Mouse (Mus musculus) heart, embryonic 16.5 days (tissue): ENCODE results near the gene Pcnx. TPM values are rescaled to one million over a fixed set of nuclear protein-coding genes. Genes with fewer than 3 reads are reported as not detected.
"Not testable (repeated sequence)": the region's sequence is repeated elsewhere in the genome, so short reads cannot be mapped to it uniquely, and the experiment has no call there.

Experiments
- ATAC-seq: fragments of 200-750 bp; cut with Nextera tagmentation; replicated peaks from 2 replicates; pipeline ENCODE4 v1.8.0; 2017; ENCODE audit warnings: moderate number of reproducible peaks; ENCODE audit not compliant: insufficient read depth, low FRiP score; ENCODE audit errors: extremely low read depth
- H3K27ac ChIP-seq: fragments of 300-500 bp; sonication (generic); 2 replicates; pipeline ENCODE4 v1.5.1; 2014; ENCODE audit warnings: mild to moderate bottlenecking, low read length, control low read depth, moderate library complexity
- H3K27me3 ChIP-seq: fragments of 300-500 bp; sonication (generic); 2 replicates; pipeline ENCODE4 v1.6.1; 2014; ENCODE audit warnings: low read length, mixed read lengths; ENCODE audit not compliant: control insufficient read depth, insufficient read depth
- H3K36me3 ChIP-seq: fragments of 300-500 bp; sonication (generic); 2 replicates; pipeline ENCODE4 v1.6.1; 2014; ENCODE audit not compliant: control insufficient read depth, insufficient read depth
- H3K4me1 ChIP-seq: fragments of 300-500 bp; sonication (generic); 2 replicates; pipeline ENCODE4 v1.6.1; 2014; ENCODE audit warnings: low read length, mixed read lengths; ENCODE audit not compliant: control insufficient read depth, insufficient read depth
- H3K4me2 ChIP-seq: fragments of 300-500 bp; sonication (generic); 2 replicates; pipeline ENCODE4 v1.6.1; 2014; ENCODE audit warnings: low read depth, mild to moderate bottlenecking, control low read depth, low read length
- H3K4me3 ChIP-seq: fragments of 300-500 bp; sonication (generic); 2 replicates; pipeline ENCODE4 v1.5.1; 2014; ENCODE audit warnings: mild to moderate bottlenecking, control low read depth, low read length
- H3K9ac ChIP-seq: fragments of 300-500 bp; sonication (generic); 2 replicates; pipeline ENCODE4 v1.6.1; 2014; ENCODE audit warnings: low read length, control low read depth
- H3K9me3 ChIP-seq: fragments of 300-500 bp; sonication (generic); replicated peaks from 2 replicates; pipeline ENCODE4 v1.6.1; 2016; ENCODE audit warnings: low read length; ENCODE audit not compliant: control insufficient read depth
- WGBS: fragments of 180-500 bp; shearing (Covaris S2); extraction: QIAGEN DNeasy Blood & Tissue Kit; methylation state at CpG from one replicate; pipeline ENCODE4 v1.1.7; 2014; 5-methylcytosine and 5-hydroxymethylcytosine counted together
- polyA plus RNA-seq: library from polyadenylated mRNA; unstranded; fragments of >200 nt; fragmentation: Nextera tagmentation; extraction: Ambion mirVana; gene quantifications from 2 replicates; pipeline ENCODE4 v1.2.1, GENCODE M21; 2015

Gene Pcnx
- polyA plus RNA-seq, 1 experiment from 2014 or later: 9.3 TPM

GRCm38 (mm10) chr12:82033524-82033923, 173.7 kb downstream of the Pcnx start:
- not testable (repeated sequence) for H3K27ac ChIP-seq, H3K36me3 ChIP-seq, H3K9ac ChIP-seq, H3K9me3 ChIP-seq, H3K27me3 ChIP-seq, H3K4me1 ChIP-seq, H3K4me3 ChIP-seq, H3K4me2 ChIP-seq
- peak; percentile 79 for ATAC-seq
- no CpG with 5 or more reads among the region's 6 CpGs for WGBS

GRCm38 (mm10) chr12:82033973-82034372, 174.2 kb downstream of the Pcnx start:
- H3K36me3 ChIP-seq, ATAC-seq, H3K4me2 ChIP-seq, H3K4me3 ChIP-seq, H3K9ac ChIP-seq, H3K4me1 ChIP-seq, H3K27ac ChIP-seq, H3K9me3 ChIP-seq, H3K27me3 ChIP-seq: not testable (repeated sequence)
- no CpG with 5 or more reads among the region's 6 CpGs for WGBS

DNA sequence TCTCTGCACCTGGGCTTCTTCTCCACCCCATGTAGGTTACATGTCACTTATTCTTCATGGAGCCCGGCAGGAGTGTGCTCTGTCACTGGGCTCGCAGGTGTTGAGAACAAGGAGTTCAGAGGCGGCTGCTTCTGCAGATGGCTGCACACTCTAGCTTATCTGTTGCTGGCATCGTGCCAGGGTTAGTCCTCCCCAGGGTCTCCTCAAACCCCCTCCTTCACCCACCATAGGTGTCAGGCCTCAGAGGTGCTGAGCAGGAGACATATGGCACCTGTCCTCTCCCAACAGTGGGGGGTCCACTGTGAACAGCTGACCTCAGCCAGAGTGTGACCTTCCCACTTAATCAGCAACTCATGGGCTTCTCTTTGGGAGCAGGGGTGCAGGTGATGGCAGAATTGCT, 184.3 kb downstream of the Pcnx start:
- not testable (repeated sequence) for H3K4me1 ChIP-seq, H3K36me3 ChIP-seq, H3K9ac ChIP-seq, H3K27me3 ChIP-seq, H3K9me3 ChIP-seq, H3K4me2 ChIP-seq, H3K27ac ChIP-seq, H3K4me3 ChIP-seq
- no CpG with 5 or more reads among the region's 4 CpGs for WGBS
- ATAC-seq: peak; percentile 24; the same call in 1 of the 2 replicates

Other genes starting within 250 kb of the Pcnx start
- gene Ttc9, start 228.8 kb upstream of the Pcnx start, polyA plus RNA-seq: 4.0 and 4.5 TPM in 2 replicates
- gene Map3k9, start 78.8 kb upstream of the Pcnx start, polyA plus RNA-seq: 0.20 and 0.37 TPM in 2 replicates